Mouse (Mus musculus) left cerebral cortex, postnatal 14 days (tissue): ENCODE measurements at regions not wholly inside any gene's neighbourhood (a gene's known extent, or its start where the extent isn't known, plus 50 kb on each side); places are given as distances from the start of the nearest gene placed in this dataset.

Experiments
- DNase-seq, 2 experiments: peaks; one replicate each; pipeline ENCODE4 v3.0.0; 2021 to 2022; ENCODE audit warnings: low spot score in 2 of 2, mixed read lengths in 1 of 2
- intact Hi-C: fragments of 180-260 bp; cut with DNase I; formaldehyde crosslinking; loops from one replicate; pipeline ENCODE4 v1.15.1; 2025

DNA sequence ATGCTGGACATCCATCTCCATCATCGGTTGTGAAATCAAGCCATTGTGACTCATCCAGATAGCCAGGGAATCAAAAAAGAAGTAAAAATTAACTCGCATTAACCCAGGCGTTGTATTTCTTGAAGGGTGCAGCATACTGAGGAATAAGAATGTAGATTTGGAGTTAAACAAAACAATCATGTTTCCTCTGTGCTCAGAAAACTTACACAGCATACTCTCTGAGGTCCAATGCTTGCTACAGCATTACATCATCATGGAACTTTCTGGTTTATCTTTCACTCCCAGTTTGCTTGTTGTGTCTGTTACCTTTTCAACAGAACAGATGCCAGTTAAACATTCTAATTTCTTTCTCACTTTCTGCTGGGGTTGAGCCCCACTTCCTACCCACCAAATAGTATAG lies 173.1 kb upstream of the Pkn2 start:
- no peak for DNase-seq
- intact Hi-C loops, result no loop called here

DNA sequence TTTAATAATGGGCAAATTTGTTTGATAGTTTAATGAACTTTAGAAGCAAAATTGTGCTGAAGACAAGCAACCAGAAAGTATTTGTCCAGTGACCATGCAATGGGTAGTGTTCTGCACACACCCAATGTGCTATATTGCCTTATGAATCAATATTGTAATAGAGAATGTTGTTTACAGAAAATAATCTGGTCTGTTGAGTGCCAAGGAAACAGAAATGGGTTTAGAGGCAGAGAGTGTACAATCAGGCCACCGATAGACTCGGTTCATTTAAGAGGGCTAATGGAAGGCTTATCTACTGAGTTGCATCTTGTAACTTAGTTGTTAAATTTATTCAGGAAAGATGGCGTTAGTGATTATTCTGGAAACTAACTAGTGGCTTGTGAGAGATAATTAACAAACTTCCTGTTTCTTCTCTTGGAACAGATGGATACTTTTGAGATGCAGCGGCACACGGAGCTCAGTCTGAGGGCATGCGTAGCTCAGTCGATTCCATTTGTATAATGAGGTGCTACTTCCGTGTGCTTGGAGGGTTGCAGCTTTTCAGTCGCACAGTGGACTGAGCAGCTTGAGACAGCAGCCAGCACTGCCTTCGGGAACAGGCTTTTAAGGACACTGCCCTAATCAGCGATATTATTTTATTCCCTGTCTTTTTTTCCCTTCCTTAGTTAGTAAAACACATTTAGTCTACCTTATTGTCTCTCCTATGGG lies 171.6 kb upstream of the Pkn2 start:
- intact Hi-C loops, result no loop called here
- no peak for DNase-seq

DNA sequence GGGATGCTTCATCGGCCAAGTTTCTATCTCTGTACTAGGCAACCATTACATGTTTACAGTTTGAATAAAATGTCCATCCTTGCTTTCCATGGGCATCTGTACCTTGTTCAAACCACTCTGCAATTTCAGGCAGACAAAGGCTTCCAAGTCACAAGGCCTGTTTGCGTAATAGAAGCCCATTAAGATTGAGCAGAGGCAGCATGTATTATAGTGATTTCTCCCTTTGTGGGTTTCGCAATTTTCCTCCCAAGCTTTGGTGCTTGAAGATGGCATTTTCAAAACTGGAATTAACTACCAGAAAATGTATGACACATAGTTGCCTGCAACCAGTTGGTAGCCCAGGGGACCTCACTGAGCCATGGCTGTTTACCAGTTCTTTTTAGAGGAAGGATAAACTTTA lies 158.9 kb upstream of the Pkn2 start:
- no peak for DNase-seq
- intact Hi-C loops, result no loop called here

DNA sequence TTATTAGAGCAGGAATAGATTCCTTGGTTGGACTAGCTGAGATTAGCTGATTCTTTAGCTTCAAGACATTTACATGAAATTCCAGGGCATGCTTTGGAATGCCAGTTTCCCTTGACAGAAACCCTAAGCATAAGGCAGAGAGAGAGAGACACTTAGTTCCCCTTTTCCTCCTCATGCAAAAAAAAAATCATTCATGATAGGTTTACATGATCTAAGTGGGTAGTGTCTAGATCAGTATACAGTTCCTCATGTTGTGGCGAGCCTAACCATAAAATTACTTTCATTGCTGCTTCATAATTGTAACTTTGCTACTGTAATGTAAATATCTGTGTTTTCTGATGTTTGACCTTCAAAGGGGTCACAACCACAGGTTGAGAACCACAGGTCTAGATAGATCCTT lies 154.3 kb upstream of the Pkn2 start:
- intact Hi-C loops, result no loop called here
- no peak for DNase-seq

DNA sequence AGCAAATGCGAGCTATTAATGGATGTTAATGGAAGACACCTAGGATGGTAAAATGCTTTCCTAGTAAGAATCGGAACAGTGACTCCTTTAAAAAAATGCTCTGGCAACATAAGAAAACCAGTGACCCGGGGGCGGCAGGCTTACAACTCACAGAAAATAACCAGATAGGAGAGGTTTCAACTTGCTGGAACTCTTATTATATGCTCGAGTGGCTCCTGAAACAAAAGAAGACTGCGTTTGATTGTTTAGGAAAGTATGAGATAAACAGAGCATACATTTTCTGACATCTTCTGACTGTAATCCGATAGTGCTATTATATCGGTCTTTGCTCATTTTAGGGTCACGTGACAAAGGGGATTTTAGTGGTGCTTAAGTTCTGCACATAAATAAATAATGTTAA lies 152.8 kb upstream of the Pkn2 start:
- intact Hi-C loops, result no loop called here
- no peak for DNase-seq

DNA sequence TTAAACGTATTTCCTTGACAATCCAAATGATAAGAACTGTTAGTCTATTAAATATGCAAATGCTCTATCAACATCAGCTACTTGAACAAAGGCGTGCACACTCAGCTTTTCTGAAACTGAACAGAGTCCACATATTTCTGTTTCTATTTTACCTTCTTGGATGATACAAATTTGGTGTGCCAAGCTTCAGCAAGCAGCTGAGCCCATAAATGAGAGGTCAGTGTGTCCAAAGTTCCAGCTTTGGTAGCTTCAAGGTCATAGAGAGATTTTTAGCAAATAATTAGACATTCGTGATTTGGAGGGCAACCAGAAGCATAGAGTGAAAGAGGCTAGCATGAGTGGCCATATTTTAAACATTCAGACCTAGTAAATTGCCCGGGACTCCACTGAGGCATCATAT lies 140.7 kb upstream of the Pkn2 start:
- no peak for DNase-seq
- intact Hi-C loops, result no loop called here

DNA sequence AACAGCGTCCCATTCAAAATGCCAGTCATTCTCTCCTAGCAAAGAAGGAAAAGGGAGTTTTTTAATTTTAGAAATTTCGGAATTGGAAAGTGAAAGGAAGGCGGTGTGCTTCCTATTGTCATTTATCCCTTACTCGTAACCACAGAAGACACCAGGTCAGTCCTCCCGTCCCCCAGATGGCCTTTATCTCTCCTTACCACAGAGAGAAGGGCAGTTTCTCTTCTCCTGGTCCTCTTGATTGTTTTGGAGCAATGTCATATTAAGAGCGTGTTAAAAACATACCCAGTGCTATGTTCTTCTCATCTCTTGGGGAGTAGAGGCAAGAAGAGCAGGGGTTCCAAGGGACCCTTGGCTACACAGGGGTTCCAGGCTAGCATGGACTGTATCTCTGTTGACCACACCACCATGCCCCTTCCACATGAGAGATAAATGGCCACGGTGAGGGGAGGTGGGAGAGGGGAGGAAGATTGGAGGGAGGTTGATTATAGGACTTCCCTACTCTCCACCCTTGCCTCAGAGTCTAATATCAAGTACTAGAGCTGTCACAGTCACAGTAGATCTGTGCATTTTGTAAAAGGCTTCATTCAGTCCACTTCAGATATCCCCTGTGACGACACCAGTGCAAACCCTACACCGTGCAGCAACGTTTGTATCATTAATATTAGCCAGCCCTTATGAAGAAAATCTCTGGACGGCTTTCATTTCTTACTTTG lies 139.5 kb upstream of the Pkn2 start:
- intact Hi-C loops, result no loop called here
- DNase-seq, result no peak

DNA sequence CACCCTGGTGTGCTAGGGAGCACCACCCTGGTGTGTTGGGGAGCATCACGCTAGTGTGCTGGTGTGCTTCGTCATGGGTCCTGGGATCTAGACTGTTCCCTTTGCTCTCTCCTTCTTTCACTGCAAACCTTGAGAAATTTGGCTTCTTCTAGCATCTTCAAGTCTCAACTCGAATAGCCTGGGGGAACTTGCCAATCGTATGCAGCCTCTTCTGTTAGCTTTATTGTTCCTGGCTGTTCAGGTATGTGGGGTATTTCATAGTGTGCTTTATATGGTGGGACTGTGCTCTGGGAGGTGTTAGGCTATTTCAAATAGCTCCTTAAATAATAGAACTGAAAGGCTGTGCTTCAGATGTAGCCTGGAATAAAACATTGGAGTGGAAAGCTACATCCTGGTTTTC lies 135.7 kb upstream of the Pkn2 start:
- intact Hi-C loops, result no loop called here
- DNase-seq, result no peak

DNA sequence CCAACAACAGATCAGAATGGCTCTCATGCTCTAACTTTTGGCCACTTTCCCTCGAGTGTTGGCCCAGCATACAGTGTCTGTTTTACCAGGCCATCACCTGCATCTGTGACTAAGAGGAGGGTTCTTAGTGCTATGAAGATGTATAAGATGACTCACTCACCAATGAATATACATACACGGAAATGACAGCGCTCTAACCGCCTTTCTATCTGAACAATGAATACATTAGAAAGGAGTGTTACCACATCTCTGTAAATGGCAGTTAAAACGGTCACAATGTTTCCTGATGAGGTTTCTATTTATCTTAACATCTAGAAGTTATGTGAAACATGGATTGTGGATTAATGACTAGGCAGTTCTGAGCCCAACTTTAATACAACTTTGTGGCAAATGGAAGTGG lies 135.0 kb upstream of the Pkn2 start:
- no peak for DNase-seq
- intact Hi-C loops, result no loop called here

DNA sequence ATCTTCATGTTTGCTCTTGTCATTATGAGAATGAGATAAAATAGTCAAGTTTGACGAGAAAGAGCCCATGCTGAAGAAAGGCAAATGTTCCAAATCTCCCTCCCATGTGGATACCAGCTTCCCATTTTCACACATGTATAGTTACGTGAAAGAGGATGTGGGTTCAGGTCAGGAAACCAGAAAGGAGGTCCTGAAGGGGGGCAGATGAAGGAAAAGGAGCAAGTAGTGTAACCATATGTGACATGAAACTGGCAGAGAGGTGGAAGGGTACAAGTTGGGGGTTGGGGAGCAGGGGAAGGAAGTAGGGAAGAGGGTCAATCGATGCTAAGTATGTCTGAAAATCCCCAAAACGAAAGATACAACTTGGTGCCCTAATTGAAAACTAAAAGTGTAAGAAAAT lies 132.6 kb upstream of the Pkn2 start:
- intact Hi-C loops, result no loop called here
- no peak for DNase-seq

DNA sequence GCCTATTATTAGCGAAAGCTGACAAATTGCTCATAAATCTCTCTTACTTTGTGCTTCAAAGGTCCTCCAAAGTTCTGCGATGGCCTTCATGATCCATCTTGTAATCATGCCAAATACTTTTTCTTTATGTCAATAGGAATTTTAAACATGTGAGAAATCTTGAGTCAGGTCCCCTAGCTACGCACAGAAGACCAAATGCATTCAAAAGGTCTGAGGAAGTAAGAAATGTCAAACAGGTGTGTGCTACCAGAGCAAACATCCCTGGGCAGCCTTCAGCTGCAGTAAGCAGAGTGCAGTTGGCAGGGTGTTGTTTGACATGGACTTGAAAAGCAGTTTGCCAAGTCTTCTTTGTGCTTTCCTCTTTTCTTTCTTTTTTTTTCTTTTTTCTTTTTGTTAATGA lies 125.2 kb upstream of the Pkn2 start:
- DNase-seq, result no peak
- intact Hi-C loops, result no loop called here

DNA sequence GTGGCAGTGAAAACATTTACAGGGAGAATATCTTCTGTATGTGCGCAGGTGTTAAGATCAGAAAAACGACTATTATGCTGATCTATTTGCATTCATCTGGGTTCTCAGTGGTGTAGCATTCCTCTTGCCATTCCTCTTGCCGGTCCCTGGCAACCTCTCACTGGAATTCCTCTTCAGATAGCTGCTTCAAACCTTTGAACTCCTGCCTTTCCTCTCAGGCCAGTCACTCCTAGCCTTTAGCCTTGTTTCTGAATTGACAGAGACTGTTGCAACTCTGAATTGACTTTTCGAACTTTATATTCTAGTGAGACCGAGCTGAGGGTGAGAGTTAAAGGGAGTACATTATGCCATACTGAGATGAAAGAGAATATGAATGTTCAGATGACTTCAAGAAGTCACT lies 120.1 kb upstream of the Pkn2 start:
- intact Hi-C loops, result no loop called here
- no peak for DNase-seq

DNA sequence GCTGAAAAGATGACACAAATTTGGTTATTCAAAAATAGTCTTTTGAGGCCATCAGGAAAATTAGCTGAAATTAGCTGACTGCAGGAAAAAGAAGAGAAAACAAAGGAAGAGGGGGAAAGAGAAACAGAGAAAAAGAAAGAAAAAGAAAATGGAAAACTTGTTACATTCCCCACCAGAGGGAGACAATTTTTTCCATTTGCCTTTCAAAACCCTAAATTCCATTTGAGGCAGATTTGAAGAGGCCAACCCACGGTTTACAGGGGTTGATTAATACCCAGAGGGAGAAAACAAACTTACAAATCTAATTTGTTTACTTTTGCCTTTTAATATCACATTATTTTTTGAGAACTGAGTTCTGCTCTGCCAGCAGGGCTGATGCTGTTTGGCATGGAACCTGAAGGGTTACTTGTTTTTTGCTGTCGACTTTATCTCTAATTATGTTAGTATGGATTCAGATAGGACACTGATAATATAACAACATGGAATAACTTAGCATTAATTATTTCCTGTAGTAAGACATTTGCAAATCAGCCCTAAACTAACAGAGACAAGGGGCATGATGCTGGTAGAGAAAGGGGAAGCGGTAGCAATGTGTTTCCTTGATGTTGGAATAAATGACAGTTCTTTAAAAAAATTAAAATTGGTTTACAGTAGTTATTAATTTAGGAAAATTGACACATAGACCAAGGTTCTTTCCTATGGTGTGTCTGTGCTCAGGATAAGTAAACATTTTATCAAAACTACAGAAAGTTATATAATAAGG lies 114.4 kb upstream of the Pkn2 start:
- intact Hi-C loops, result no loop called here
- DNase-seq, result no peak

DNA sequence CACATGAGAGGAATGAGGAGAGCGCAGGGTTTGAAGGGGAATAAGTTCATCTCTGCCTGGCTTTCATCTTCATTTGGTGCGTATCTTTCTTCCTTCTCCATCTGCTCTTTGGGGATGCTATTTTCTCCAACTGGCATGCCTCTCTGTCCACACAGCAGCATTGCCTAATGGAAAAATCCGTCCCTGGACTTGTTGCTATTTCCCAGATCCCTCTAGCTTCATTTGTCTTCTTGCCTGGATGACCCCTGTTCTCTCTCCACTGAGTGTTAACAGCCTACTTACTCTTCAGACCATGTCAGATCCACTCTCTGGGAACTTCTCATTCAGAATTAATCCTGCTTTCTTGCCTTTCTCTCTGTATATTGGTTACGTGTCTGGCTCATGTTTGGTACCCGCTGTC lies 102.7 kb upstream of the Pkn2 start:
- intact Hi-C loops, result no loop called here

DNA sequence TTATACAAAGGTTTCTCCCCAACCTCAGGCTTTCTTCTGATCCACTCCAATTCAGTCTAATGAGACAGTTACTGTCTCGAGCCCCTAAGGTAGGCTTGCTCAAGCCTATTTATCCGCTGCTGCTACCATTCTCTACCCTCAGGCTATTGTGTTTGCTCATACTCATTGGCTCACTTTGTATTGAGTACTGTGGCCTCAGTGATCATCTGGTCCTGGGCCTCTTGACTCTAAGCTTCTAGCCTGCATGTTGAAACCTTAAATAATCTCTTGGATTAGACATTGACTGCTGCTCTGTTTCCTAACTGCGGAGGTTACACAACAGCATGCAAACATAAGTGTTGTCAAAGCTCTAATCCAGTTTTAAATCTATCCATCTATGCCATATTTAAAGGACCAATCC lies 99.4 kb upstream of the Pkn2 start:
- DNase-seq, result no peak
- intact Hi-C loops, result no loop called here

More for the DNA sequence above, 102.7 kb upstream of the Pkn2 start:
- DNase-seq, result no peak

DNA sequence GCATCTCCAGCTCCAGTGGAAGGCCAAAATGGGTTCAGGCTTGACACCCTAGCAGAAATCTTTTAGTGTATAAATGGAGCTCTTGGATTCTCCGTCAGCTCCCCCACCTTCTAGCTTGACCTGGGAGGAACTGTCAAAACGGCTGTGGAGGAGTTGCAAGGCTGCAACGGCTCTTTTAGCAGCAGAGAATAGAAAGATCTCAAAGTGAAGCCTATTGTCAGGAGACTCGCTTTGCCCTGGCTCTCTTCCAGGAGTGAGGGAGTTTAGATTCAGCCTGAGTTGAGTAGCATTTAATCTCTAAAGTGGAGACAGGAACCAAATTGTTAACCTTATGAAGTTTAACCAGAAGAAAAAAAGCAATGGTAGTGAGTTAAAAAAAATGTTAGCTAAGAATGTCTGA lies 97.4 kb upstream of the Pkn2 start:
- DNase-seq, result peak in 1 of 2 experiments; percentile 41
- intact Hi-C loops, result no loop called here

DNA sequence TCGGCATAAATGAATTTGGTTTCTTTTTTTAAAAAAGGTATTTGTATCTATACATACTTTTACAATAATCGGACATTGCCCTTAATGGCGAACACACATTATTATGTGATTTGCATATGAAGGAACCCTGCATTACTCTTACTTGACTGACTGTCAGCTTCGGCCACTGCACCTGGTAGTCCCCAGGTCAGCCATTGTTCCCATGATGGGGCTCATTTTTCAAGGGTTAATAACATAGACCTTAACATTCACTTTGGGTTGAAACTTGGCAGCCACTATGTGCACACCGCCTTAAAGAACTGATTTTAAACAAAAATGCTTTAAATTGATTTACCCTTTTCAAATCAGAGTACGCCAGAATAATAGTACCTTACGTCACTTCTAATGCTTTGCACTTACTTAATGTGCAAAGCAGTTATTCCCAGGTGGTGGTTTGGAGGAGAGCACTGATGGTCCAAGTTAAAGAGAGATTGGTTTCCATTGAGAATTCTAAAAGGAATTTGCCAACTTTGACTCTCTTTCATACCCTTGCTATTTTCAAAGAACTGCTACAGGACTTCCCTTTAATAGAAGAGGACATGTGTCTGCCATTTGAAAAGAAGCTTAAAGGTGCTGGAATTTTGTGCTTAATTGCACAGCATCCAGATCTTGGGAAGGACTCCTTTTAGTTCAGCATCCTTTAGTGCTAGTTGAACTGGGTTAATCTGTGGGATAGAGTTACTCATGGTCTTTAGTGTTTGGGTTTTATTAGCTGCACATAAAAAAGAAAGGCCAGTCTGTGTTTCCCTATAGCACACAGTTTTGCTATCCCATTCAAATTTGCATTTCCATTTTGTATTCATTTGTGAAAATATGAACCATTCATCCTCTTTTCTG lies 95.0 kb upstream of the Pkn2 start:
- no peak for DNase-seq
- intact Hi-C loops, result no loop called here

DNA sequence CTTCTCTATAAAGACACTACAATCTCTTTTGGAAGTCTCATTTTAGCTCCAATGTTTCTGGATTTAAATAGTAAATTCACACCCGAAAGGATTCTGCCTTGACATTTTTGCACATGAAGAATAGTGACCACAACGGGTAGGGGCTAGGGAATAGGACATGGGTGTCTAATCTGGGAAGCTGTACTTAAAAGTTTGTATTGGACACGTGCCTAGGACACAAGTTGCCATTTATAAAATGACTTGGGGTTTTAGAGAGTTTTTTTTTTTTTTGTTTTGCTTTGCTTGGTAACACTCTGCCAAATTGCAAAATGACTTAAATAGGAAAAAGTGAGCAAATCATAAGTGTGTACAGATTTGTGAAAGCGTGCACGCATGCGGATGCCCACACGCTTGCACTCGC lies 93.8 kb upstream of the Pkn2 start:
- peak; percentile 13 to 33 for DNase-seq
- intact Hi-C loops, result no loop called here

DNA sequence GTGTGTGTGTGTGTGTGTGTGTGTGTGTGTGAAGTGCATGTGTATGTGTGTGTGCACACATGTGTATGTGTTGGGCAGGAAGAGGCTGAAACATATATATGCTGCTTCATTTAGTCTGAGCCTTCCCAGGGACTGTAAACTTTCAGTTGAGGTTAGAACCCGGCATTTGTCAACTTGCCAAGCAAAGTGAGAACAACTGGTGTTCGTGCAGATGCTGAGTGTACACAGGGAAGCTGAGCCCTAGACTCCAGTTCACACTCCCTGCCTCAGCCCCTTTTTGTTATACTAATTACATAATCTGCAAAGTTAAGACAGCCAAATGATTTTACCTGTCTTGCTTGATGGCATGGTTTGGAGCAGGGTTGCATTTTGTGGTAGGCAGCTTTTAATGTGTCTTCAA lies 87.7 kb upstream of the Pkn2 start:
- no peak for DNase-seq
- intact Hi-C loops, result no loop called here

DNA sequence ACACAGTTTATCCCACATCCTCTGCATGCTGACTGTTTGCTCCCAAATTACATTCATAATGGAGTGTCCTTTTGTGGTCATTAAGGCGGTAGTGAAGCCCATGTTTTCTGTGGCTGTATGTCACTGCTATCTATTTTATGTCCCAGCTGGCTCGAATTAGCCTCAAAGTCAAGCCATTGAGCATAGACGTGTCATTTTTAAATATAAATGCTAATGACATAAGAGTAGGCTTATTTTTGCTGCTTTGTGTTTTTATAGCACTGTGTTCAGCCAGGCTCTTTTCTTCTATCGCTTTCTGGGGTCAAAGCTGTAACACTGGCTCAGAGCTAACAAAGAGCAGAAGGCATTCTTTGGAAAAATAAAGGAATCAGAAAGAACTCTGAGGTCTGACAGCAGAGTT lies 83.8 kb upstream of the Pkn2 start:
- intact Hi-C loops, result no loop called here

More for the DNA sequence above, 83.8 kb upstream of the Pkn2 start:
- no peak for DNase-seq
